Mouse (Mus musculus) kidney, embryonic 14.5 days (tissue): ENCODE measurements around the gene Plppr3. TPM values are rescaled to one million over a fixed set of nuclear protein-coding genes. Genes with fewer than 3 reads are reported as not detected.
"Not testable (repeated sequence)": the region's sequence is repeated elsewhere in the genome, so short reads cannot be mapped to it uniquely, and the experiment has no call there.

Experiments used
- ATAC-seq: fragments of 200-750 bp; cut with Nextera tagmentation; 2 replicates; pipeline ENCODE4 v1.8.0; 2017; ENCODE audit warnings: moderate number of reproducible peaks, mild to moderate bottlenecking, moderate TSS enrichment, moderate library complexity; ENCODE audit not compliant: low FRiP score, low TSS enrichment
- H3K27ac ChIP-seq: fragments of 300-500 bp; sonication (generic); 2 replicates; pipeline ENCODE4 v1.5.1; 2014; ENCODE audit warnings: low read depth, mild to moderate bottlenecking, low read length, moderate library complexity, mixed read lengths
- H3K27me3 ChIP-seq: fragments of 300-500 bp; sonication (generic); 2 replicates; pipeline ENCODE4 v1.6.1; 2014; ENCODE audit warnings: mild to moderate bottlenecking, low read length; ENCODE audit not compliant: control insufficient read depth, insufficient read depth
- H3K36me3 ChIP-seq: fragments of 300-500 bp; sonication (generic); 2 replicates; pipeline ENCODE4 v1.6.1; 2014; ENCODE audit warnings: low read length, mixed read lengths; ENCODE audit not compliant: control insufficient read depth, insufficient read depth
- H3K4me1 ChIP-seq: fragments of 300-500 bp; sonication (generic); 2 replicates; pipeline ENCODE4 v1.6.1; 2014; ENCODE audit warnings: low read length, mixed read lengths; ENCODE audit not compliant: control insufficient read depth, insufficient read depth
- H3K4me2 ChIP-seq: fragments of 300-500 bp; sonication (generic); replicated peaks from 2 replicates; pipeline ENCODE4 v1.6.1; 2014; ENCODE audit warnings: low read depth, mild to moderate bottlenecking, low read length
- H3K4me3 ChIP-seq: fragments of 300-500 bp; sonication (generic); 2 replicates; pipeline ENCODE4 v1.5.1; 2014; ENCODE audit warnings: mild to moderate bottlenecking, low read length
- H3K9ac ChIP-seq: fragments of 300-500 bp; sonication (generic); 2 replicates; pipeline ENCODE4 v1.6.1; 2014; ENCODE audit warnings: low read depth, mild to moderate bottlenecking, low read length, moderate library complexity
- H3K9me3 ChIP-seq: fragments of 300-500 bp; sonication (generic); 2 replicates; pipeline ENCODE4 v1.6.1; 2016; ENCODE audit warnings: low read length; ENCODE audit not compliant: control insufficient read depth
- WGBS: fragments of 180-500 bp; shearing (Covaris S2); extraction: QIAGEN DNeasy Blood & Tissue Kit; methylation state at CpG from one replicate; pipeline ENCODE4 v1.1.7; 2014; 5-methylcytosine and 5-hydroxymethylcytosine counted together
- polyA plus RNA-seq: library from polyadenylated mRNA; unstranded; fragments of >200 nt; fragmentation: Nextera tagmentation; extraction: Ambion mirVana; gene quantifications from 2 replicates; pipeline ENCODE4 v1.2.1, GENCODE M21; 2014

Gene Plppr3
- polyA plus RNA-seq, 1 experiment from 2014 or later: 59.7 TPM

DNA sequence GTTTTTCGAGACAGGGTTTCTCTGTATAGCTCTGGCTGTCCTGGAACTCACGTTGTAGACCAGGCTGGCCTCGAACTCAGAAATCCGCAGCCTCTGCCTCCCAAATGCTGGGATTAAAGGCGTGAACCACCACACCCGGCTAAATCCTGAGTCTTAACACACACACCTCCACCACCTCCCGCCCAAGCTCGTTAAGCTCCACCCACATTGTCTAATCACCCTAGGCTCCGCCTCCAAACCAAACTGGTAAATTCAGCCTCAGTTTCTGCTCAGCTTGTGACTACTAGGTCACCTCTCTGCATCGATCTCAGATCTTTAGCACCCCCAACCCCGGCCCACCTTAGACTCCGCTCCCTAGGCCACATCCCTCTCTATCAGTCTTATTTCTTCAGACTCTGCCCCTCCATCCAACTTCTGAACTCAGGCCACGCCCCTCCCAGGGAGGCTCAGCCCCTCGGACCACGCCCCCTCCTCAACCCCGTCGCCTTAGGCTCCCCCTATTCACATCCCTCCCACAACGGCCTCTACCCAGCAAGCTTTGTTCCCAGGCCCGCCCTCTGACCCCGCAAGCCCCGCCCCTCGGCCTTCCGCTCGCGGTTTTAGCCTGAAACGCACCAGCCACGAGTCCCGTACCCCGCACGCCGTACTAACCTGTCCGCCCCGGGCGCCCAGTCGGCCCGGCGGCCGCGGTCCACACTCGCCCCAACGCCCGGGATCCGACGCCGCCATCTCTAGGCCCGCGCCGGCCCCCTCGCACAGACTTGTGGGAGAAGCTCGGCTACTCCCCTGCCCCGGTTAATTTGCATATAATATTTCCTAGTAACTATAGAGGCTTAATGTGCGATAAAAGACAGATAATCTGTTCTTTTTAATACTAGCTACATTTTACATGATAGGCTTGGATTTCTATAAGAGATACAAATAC is 34.0 kb upstream of the Plppr3 start, which contains the start of gene Med16:
Gene Med16 (minus strand): TSS at position 757 of the 925 bp plus-strand sequence.
- Histone ChIP-seq H3K4me2 (peak within 1 kb of the TSS; percentile 36), H3K27ac (peak within 1 kb of the TSS; percentile 97), H3K27me3 (no peaks in the 10 kb centered on the region), H3K9ac (peak within 1 kb of the TSS; percentile 89), H3K9me3 (no peaks in the 10 kb centered on the region), H3K4me1 (no peaks in the 10 kb centered on the region), H3K36me3 (peaks cover 53% of the 10 kb centered on the region), H3K4me3 (peak within 1 kb of the TSS; percentile 75)
- peak; percentile 96 for ATAC-seq
- WGBS: 1% methylated on average over 52 of the region's 52 CpGs

DNA sequence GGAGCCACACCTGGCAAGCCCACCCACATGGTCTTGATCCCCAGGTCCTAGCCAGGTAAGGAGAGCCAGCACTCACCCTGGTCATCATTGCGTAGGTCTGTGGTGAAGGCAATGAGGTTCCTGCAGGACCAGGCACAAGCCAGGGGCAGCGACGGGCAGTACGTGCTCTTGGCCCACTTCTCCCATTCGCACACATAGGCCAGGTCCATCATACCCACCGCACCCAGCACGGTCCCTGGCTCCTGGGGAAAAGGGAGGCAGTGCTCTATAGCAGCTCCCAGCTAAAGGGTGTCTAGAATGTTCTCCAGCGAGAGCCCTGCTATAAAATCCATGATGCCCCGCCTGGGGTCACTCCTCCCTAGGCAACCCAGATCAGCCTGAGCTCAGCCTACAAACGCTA is 33.0 kb upstream of the Plppr3 start:
- no peaks in the 10 kb centered on the region for H3K9me3 ChIP-seq
- 87% methylated on average over 10 of the region's 10 CpGs for WGBS
- H3K9ac ChIP-seq: no peak overlapping the region
- no peak overlapping the region for H3K4me3 ChIP-seq
- H3K36me3 ChIP-seq: peaks cover 57% of the 10 kb centered on the region
- H3K27ac ChIP-seq: no peak overlapping the region
- no peak for ATAC-seq
- peak overlapping the region; percentile 36; the same call in 1 of the 2 replicates for H3K4me2 ChIP-seq
- no peaks in the 10 kb centered on the region for H3K27me3 ChIP-seq
- H3K4me1 ChIP-seq: no peaks in the 10 kb centered on the region

DNA sequence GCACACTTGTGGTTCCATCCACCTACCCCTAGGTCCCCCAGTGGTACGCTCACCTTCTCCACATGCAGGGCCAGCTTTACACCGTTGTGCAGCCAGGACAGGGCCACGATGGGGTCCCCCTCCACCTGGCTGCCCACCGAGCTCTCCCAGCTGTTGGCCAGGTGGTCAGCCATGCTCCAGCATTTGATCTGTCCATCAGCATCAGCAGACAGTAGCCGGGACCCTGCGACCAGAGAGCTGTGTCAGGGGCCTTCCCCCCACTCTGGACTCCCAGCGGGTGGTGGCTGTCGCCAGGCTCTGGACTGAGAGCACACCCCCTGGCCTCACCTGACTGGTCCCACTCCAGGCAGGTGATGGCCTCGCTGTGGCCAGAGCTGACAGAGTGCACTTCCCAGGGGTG is 32.3 kb upstream of the Plppr3 start:
- Histone ChIP-seq H3K27ac (no peak overlapping the region), H3K4me1 (no peaks in the 10 kb centered on the region), H3K9me3 (no peaks in the 10 kb centered on the region), H3K9ac (no peak overlapping the region), H3K4me3 (no peak overlapping the region), H3K36me3 (peaks cover 58% of the 10 kb centered on the region), H3K4me2 (no peak overlapping the region), H3K27me3 (no peaks in the 10 kb centered on the region)
- 92% methylated on average over 9 of the region's 9 CpGs for WGBS
- no peak for ATAC-seq

DNA sequence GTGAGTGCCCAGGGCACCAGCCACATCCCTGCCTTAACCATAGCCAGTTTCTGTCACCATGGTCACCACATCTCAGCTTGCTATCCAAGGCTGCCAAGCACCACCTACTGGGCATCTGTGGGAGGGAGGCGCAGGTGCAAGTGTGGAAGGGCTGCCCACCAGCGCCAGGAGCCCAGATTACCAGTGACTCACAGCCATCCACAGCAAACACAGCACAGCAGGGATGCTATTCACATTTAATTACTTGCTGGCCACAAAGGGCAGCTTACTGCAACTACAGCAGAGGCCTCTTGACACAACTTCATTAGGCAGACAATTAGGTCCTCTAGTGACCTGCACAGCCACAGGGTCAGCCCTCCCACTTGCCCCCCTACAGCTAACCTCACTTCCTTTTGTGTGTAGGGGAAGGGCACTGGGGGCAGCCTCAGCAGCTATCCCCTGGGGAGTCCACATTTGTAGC is 26.5 kb upstream of the Plppr3 start:
- H3K36me3 ChIP-seq: peaks cover 67% of the 10 kb centered on the region
- no peaks in the 10 kb centered on the region for H3K9me3 ChIP-seq
- H3K27me3 ChIP-seq: no peaks in the 10 kb centered on the region
- no peak overlapping the region for H3K4me2 ChIP-seq
- H3K4me3 ChIP-seq: no peak overlapping the region
- H3K9ac ChIP-seq: no peak overlapping the region
- 47% methylated on average over 2 of the region's 2 CpGs for WGBS
- H3K4me1 ChIP-seq: peaks cover 3% of the 10 kb centered on the region; the same call in 1 of the 2 replicates
- ATAC-seq: no peak
- no peak overlapping the region for H3K27ac ChIP-seq

DNA sequence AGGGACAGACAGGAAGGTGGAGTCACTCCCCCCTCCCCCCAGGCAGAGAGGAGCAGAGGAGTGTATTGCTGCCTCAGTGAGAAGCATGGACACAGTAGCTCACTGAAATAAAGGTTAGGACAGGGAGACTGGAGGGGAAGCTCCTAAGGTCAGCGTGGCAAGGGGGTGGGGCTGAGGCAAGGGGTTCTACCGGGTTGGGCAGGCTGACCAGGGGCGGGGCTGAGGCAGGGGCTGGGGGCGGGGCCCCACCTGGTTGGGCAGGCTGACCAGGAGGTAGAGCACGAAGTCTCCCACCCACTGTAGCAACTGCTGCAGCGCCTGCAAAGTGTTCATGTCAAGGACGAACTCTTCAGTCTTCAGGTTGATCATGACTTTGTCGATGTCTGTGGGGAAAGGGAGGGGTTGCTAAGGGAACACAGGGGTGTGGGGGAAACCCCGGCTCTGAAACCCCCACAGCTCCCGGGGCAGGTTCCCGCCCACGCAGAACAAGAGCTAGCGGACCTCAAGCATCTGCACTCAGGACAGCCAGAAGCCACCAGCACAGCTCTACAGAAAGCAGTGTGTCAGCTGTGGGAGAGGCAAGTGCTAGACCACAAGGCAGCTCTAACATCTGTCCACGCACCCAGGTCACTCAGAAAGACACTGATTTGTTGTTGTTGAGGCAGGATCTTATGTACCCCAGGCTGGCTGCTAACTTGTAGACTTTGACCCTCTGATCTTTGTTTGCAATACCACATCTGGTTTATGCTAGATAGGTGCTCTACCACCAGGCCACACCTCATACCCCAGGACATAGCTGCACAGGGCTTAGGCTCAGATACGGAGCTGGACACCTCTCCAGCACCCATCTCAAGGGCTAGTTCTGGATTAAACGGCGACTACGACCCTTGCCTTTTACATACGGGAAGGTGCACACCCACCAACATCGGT is 23.1 kb upstream of the Plppr3 start:
- H3K36me3 ChIP-seq: peaks cover 51% of the 10 kb centered on the region
- ATAC-seq: peak; percentile 61; the same call in 1 of the 2 replicates

DNA sequence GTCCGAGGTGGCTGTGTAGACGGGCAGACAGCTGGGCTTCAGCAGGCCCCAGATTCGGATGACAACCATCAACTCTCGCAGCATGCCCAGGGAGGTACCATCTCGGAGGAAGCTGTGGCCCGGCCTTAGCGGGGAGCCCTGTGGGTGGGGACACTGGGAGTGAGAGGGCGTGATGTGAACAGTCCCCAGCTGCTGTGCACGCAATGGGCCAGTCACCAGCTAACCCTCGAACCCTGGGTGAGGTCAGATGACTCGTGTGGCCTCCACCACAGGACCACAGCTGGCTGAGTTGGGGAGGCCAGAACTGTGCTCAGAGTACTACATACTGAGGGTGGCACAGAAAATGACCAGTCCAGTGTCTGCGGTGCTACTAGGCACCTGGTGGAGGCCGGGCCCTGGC is 22.4 kb upstream of the Plppr3 start:
- no peak overlapping the region for H3K4me2 ChIP-seq
- whole genome bisulfite sequencing: 78% methylated on average over 13 of the region's 13 CpGs
- H3K27me3 ChIP-seq: no peaks in the 10 kb centered on the region
- peaks cover 44% of the 10 kb centered on the region for H3K36me3 ChIP-seq
- no peaks in the 10 kb centered on the region for H3K9me3 ChIP-seq
- H3K4me3 ChIP-seq: no peak overlapping the region
- H3K9ac ChIP-seq: no peak overlapping the region
- no peak for ATAC-seq
- peaks cover 3% of the 10 kb centered on the region; the same call in 1 of the 2 replicates for H3K4me1 ChIP-seq
- no peak overlapping the region for H3K27ac ChIP-seq

More for the DNA sequence above, 23.1 kb upstream of the Plppr3 start:
- Histone ChIP-seq H3K4me2 (no peak overlapping the region), H3K9ac (peak overlapping the region; percentile 18; the same call in 1 of the 2 replicates), H3K27me3 (no peaks in the 10 kb centered on the region), H3K27ac (no peak overlapping the region), H3K9me3 (no peaks in the 10 kb centered on the region), H3K4me3 (no peak overlapping the region), H3K4me1 (peaks cover 3% of the 10 kb centered on the region; the same call in 1 of the 2 replicates)
- 44% methylated on average over 20 of the region's 20 CpGs for WGBS

DNA sequence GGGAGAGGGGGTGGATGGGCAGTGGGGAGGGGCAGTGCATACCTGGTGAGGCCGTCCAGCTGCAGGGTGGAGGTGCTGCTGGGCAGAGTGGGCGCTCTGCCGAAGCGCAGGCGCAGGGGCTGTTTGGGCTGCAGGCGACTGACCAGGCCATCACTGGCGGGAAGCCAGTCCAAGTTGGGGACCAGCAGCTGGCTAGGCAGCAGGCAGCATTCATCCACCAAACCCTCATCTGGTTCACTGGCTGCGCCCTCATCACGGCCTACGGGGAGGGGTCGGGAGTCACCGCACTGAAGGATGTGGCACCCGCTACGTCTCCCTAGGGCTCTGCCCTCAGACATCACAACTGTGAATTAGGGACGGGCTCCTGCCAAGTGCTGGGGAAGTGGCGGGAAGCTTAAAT is 21.9 kb upstream of the Plppr3 start:
- H3K9ac ChIP-seq: no peak overlapping the region
- peaks cover 39% of the 10 kb centered on the region for H3K36me3 ChIP-seq
- H3K27ac ChIP-seq: no peak overlapping the region
- H3K4me3 ChIP-seq: no peak overlapping the region
- H3K4me1 ChIP-seq: peaks cover 3% of the 10 kb centered on the region; the same call in 1 of the 2 replicates
- ATAC-seq: no peak
- WGBS: 87% methylated on average over 16 of the region's 16 CpGs
- H3K9me3 ChIP-seq: no peaks in the 10 kb centered on the region
- H3K27me3 ChIP-seq: no peaks in the 10 kb centered on the region
- no peak overlapping the region for H3K4me2 ChIP-seq

DNA sequence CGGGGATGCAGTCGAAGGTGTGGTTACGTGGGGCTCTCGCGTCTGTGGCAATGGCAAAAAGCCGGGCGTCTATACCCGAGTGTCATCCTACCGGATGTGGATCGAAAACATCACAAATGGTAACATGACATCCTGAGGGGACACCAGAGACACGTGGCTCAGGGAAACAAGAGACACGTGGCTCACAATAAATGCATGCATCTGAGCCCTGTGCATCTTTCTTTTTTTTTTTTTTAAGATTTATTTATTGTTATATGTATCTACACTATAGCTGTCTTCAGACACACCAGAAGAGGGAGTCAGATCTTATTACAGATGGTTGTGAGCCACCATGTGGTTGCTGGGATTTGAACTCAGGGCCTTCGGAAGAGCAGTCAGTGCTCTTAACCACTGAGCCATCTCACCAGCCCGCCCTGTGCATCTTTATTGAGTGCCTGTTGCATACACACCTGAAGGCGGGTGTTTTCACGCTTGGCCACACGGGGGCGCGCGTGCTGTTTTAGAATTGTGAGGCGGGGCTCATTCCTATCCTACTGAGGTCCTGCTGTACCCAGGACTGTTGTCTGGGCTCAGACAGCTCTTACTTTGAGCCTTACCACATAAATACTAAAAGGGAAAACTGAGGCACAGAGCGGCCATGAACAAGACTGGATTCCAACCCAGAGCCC is 18.2 kb upstream of the Plppr3 start:
- not testable (repeated sequence) for H3K27me3 ChIP-seq, H3K27ac ChIP-seq
- peak; percentile 53 for ATAC-seq

More for the DNA sequence above, 18.2 kb upstream of the Plppr3 start:
- H3K36me3 ChIP-seq: peaks cover 28% of the 10 kb centered on the region
- H3K4me1 ChIP-seq, H3K9ac ChIP-seq, H3K9me3 ChIP-seq, H3K4me2 ChIP-seq, H3K4me3 ChIP-seq: not testable (repeated sequence)
- WGBS: 43% methylated on average over 22 of the region's 22 CpGs
